Mouse (Mus musculus): ENCODE results near the gene Poldip3.
A peak's percentile ranks its signal among the peaks of the same experiment; 100 is the strongest.

The Poldip3 gene

DNA sequence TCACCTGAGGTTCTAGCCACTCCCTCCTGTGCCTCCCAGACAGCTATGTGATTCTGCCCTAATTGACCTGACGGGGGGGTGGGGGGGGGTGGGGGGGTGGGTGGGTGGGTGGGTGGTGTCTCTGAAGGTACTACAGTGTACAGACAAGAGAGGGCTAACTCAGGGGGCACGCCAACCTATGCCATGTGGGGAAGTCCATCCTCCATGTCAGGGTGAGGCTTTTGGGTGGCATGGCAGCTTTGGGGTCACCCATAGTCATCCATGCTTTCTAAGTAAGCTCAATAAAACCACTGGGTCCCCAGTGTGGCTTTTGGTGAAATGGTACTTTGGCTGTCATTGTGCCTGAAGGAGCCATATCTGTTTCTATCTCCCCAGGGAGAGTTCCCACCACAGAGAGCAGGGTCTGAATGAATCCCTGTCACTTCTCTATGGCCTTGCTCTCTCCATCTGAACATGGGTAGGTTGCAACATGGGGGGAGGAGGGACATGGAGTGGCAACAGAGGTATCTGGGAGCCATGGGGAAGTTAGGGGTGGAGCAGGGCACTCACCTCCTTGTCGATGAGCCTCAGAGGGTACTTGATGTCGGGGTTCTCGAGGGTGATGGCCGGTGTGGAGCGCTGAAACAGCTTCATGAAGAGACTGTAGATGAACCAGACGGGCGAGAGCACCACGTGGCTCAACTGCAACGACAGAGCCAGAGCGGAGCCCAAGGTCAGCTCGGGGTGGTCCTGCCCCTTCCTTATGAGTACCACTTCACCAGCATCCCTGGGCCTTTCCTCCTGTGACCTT is 16.5 kb upstream of the Poldip3 start:
- no peak for DNase-seq (ENCODE audit: low read depth)

DNA sequence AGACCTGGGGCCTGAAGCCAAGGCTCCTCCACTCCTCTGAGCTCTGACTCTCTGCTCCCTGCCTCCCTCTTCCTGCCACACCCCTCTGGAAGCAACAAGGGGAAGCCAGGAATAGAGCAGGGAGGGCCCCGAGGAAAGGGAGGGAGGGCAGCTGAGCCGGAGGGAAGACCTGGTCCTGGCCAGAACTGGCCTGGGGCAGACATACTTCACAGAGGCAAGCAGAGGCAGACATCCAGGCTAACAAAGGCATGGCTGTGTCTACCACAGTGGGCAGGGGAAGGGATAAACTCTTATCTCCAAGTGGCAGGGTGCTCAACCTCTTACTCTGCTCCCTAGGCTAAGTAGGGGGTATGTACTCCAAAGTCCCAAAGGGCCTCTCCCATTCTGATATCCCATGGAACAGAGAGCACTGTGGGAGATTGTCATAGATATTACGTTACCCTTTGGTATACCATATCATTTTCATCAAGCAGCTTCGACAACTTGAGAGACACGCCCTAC is 15.8 kb upstream of the Poldip3 start:
- DNase-seq (ENCODE audit: low read depth): no peak

DNA sequence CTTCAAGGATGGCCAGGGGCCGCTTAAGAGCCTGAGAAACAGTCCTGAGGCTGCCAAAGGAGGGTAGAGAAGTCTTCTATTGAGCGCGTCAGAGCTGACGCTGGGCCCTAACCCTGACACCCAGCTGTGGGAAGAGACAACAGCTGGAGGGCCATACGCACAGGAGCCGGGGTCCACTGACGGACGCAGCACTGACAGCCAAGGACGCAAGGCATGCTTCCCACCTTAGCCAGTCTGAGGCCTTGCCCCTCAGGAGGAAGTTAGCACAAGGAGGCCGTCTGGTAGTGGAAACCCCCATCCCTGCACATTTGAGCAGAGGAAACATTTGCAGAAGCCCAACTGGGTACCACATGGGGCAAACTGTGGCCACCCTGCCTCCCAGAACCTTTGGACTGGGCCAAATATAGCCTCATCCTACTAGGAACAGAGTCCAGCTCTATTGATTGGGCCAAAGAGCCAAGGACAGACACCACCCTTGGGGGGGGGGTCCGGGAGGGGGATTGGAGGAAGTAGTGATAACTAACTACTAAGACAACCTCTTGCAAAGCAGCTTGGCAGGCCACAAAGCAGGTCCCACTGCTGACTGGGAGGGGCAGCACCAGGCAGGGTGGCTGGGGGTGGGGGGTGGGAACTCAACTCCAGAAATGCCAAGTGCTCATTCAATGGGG is 13.8 kb upstream of the Poldip3 start:
- no peak for DNase-seq (ENCODE audit: low read depth)

DNA sequence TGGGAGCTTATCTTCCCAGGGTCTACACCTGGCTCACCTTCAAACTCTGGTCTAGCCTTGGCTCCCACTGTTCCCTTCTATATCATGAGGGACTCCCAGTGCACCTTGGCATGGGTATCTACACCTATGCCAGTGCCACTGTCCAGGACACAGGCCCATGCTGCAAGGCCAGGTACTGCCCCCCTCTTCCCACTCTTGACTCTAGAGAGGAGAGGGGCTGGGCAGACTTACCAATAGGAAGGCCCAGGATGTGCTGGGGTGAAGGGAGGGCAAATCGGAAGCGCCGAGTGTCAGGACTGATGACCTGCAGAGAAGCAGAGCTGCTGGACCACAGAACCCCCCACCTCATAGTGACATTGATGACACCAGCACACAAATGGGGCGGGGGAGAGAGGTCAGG is 12.8 kb upstream of the Poldip3 start:
- no peak for DNase-seq (ENCODE audit: low read depth)

DNA sequence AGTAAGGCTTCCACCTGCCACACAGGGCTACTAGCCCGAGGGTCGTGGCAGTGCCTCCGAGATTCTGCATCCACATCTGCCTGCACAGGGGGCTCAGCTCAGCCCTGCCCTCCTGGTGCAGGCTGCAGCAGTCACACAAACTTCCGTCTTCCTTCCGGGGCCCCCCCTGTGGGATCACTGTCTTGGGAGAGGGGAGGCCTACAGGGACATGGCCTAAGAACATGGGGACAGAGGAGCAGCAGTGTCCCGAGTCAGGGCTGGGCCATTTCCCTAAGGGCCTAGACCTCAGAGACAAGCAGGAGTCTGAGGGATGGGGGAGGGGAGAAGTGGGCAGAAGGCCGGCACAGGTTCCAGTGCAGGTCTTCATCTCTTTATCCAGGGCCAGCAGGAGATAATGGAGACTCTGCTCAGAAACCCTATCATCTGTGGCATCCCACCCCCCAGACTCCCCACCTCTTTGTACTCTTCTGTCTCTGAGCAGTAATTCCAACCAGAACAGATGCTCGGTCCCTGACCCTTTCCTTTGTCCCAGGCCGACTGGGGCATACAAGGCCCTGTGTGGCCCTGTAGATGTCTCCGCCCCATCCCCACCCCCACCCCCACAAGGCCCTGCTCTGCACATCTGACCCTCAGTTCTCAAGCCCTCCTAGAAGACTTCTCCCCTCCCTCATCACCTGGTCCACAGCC is 12.0 kb upstream of the Poldip3 start:
- DNase-seq (ENCODE audit: low read depth): no peak

DNA sequence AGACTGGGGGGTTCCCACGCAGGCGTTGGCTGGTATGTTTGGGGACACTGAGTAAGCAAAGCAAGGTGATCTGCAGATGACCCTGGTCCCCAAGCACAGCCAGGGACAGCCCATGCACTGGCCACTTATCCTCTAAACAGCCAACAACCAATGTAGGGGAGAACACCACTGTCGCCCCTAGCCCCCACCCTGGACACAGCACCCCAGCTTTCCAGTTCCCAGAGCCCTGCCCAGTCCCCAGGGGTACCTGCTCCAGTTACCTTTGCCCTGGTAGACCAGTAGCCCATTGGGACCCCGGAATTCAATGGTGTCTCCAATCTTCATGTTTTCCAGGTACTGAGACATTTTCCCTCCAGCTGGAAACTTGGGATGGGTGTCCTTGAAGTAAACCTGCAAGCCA is 11.4 kb upstream of the Poldip3 start:
- no peak for DNase-seq (ENCODE audit: low read depth)

DNA sequence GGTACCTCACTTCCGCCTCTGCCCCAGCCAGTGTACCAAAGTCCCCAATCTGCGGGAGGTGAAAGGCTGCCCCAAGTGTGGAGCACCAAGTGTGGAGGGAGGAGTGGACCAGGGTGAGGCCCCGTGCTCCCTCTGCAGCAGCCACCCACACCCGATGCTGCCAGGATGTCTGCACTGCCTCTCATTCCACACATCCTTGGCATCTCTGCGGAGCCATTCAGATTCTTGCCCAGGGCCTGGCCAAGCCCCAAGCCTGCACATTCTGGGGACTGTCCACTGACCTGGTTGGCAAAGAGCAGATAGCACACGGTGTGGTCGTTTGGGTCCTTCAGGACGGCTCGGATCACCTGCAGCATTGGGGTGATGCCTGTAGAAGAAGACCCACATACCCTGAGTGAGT is 10.6 kb upstream of the Poldip3 start:
- DNase-seq (ENCODE audit: low read depth): no peak

DNA sequence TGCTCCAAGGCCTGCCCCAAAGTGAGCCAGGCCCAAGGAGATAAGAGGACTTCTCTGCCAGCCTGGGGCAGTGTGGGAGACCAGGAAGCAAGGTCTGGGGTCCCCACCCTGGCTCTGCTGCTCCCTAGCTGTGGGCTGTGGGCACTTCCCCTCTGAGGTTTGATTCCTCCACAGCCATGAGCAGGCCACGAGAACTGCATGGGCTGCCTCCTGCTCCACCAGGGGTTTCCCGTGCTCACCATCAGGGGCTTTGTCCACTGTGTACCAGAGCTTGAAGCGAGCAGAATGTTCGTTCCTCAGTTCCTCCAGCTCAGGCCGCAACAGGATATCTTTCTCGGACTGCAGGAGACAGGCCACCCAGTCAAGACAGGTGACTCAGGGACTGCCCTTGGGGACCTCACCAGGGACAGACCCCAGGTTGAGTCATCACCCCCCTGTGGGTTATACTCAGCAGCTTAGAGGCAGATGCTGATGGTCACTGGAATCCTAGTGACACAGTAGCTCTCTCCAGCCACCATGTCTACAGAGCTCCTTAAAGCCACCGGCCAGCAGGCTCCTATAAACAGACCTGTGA is 9.5 kb upstream of the Poldip3 start:
- DNase-seq (ENCODE audit: low read depth): no peak

DNA sequence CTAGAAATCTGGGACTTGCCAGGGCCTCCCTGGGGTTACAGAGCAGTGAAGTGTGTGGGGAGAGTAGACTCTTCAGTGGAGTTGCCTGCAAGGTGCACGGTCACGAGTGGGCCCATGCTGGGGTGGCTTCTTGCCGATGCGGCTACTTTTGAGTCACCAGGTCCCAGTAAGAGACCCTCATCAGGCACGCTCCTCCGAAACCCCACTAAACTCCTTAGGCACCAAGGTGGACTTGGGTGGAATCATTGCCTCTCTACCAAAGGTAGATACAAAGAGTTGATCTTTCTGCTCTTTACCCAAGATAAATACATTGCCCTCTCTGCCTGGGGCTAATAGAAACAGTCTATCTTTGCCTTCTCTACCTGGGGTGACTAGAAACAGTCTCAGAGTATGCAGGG is 8.5 kb upstream of the Poldip3 start:
- DNase-seq (ENCODE audit: low read depth): no peak

DNA sequence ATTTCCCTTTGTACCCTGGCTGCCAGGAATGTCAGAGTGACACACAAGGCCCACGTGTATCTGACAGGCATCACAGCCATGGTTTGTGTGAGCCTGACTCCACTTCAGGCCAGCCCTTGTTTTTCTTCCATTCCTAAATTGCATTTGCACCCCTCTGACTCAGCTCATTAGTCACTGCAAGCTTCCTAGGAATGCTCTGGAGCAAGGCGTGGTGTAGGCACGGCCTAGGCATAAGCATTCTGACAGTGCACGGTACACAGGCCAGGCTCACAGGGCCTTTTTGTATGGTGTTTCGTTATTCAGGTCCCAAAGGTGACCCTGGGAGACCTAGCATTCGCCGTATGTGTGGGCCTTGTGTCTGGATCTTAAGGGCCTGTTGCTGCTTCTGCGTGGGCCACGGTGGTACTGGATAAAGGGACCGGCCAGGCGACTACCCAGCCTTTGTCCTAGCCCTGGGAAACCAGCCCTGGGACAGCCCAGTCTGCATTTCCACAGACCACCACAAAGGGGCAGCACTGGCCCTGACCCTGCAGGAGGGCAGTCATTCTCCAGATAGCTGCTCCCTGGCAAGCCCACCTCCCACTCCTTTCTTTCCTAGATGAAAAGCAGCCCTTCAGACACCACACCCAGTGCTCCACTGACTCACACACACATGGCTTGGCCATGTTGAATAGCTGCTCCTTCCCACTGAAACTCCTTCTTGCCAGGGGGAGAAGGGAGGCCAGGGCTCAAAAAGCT is 7.9 kb upstream of the Poldip3 start:
- peak; percentile 58 for DNase-seq (ENCODE audit: low read depth)

DNA sequence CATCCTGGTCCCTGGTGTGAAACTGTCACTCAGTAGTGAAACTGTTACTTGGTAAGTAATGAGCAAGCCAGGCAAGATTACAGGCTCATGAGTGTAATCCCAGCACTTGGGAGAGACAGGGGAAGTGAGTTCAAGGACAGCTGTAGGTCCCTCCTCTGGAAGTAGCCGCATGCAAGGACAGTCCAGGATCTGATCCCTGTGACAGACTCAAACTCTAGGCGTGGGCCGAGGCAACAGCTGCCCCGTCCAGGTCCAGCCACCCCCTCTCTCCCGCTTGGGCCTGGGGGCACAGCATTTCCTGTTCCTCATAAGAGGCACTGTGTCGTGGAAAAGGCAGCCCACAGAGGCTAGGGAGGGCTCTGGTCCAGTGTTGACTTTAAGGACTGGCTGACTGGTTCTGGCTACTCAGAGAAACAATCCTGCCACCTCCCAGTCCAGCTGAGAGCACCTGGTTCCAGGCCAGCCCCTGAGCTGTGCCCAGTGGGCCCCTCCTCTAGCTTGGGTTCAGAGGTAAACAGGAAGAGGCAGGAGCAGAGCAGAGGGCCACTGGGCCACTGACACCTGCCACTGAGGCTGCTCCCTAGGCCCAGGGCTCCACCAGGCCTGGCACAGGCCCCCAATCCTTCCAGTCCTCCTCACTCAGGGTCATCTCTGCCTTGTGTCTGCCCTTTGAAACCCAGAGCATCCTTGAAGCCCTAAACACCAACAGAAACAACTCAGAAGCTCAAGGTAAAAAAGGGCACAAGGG is 6.7 kb upstream of the Poldip3 start:
- DNase-seq (ENCODE audit: low read depth): no peak

DNA sequence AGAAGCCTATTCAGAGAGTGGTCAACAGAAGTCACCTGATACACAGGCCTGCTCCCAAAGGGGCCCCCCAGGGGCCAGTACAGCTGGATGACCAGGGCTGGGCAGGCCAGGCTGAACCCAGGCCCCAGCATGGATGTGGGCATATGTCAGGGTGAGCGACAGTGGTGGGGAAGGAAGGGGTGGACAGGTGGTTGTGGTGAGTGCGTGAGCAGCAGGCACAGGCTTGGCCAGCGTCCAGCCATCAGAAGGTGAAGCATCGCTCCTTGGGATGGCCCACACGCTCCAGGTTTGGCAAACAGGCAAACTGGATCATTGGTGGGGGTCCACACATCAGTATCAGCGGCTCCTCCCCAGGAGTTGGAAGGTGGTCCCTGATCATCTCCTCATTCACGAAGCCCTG is 5.1 kb upstream of the Poldip3 start:
- no peak for DNase-seq (ENCODE audit: low read depth)

DNA sequence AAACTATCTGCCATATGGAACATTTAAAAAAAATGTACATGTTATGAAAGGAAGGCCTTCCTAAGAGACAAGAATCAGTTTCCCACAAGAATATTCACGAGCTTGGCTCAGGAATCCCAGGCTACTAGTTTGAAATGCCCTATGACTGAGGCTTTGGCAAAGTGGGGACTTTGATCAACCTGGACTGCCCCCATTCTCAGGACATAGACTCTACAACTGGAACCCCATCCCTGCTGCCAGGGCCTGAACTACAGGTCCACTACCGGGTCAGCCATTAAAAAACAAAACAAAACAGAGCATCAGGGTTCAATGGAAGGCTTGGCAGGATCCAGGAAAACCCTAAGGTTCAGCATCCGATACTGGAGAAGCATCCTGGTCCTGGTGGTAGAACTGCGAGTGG is 1.5 kb upstream of the Poldip3 start:
- DNase-seq (ENCODE audit: low read depth): no peak

DNA sequence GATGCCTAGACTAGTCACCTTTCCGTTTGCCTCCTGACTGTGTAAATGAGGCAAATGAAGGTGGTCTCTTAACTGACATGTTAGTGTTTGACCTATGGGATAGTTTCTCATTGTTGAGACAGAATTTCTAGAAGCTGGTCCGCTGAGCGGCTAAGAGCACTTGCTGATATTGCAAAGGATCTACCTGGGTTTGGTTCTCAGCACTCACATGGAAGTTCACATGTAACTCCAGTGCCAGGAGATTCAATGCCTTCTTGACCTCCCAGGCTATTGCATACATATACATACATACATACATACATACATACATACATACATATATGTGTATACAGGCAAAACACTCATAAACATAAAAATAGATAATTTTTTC is 874 bp upstream of the Poldip3 start:
- DNase-seq (ENCODE audit: low read depth): no peak

DNA sequence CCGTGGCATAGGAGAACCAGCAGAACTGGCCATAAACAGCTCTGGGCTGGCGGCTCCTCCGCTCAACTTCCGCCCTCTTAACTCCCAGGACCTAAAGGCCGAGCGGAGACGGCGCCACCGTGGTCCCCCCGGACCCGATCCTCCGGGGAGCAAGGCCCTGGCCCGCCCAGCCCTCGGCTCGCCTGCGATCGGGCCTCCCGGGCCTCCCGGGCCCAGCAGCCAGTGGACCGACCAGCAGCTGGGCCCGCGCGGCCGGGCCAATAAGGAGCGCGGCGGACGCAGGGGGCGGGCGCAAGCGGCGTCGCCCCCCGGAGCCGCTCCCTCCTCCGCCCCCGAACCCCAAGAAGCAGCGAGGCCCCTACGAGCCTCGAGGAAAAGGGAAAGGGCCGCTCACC is 386 bp downstream of the Poldip3 start:
- DNase-seq (ENCODE audit: low read depth): no peak

DNA sequence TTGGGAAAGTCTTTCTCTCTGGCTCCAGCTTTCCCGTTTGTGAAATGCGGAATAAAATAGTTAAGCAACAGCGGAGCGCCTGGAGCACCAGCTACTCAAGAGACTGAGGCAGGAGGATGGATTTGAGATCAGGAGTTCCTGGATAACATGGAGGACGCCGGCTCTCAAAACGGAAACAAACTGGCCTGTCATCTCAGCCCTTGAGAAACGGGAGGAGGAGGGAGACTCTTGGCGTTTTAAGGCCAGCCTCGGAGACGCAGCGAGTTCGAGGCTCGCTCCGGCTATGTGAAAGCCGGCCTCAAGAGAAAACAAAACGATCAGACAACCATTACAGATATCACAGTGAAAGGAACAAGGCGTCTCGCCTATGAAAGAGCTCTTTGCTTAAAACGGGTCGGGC is 789 bp downstream of the Poldip3 start:
- no peak for DNase-seq (ENCODE audit: low read depth)

DNA sequence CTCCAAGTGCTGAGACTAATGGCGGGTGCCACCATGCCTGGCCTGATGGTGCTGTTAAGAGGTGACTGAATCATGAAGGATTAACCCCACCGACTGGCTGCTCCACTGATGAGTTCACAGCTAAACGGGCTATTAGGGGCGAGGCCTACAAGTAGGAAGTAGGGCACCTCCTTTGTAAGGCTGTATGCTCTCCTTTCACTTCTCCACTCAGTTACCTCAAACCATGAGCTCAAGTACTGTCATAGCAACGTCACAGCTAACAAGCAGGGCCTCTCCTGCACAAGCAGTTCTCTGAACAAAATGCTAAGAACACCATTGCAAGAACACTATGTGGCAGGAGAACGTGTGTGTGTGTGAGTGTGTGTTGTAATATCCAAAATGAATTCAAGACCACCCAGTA is 3.6 kb downstream of the Poldip3 start:
- no peak for DNase-seq (ENCODE audit: low read depth)

DNA sequence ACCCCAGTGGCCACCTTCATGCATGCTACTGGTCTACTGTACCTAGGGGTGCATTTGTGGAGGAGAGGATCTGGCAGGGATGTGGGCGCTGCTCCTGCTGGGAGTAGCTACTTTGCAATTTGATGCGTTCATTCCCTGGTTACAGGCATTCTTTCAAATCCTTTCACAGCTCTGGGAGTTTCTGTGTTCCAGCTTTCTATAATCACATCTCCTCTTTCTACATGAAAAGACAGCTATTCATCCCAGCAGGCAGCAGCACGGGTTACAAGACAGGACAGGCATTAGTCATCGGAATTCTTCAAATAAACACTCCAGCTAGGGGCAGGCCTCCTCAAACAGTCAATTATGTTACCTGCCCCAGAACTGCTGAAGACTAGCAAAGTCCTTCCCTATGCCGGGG is 6.3 kb downstream of the Poldip3 start:
- DNase-seq (ENCODE audit: low read depth): no peak

DNA sequence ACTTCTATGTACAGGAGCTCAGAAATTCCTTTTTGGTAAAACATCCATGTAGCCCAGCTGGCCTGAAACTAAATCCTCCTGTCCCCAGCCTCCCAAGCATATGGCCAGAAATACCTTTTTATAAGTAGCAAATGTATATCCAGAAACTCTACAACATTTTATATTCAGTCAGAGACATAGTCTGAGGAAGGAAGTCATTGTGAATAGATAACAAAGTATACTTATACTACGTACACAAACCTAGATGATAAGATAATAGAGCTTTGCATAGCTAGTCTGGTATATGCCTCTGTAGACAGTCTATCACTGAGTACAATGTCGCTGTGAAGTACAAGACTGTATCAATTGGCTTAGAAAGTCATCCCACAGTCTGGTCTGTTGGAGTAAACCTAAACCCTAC is 13.5 kb downstream of the Poldip3 start:
- DNase-seq (ENCODE audit: low read depth): no peak

DNA sequence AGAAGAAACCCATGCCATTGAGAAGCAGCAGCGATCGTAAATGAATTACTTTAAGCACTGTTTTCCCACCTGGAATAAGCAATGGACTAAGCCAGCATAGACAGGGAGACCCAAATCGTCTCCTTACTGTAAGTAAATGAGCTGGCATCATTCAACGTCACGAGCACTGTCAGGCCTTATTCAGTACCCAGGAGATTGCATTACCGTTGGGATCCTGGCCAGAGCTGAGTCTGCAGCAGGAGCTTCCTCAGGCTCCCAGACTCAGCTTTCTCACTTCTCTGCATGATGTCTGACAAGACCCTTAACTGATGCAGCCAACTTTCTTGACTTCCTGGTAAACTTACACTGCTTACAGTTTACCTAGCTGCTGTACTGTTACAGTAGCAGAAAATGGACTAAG is 14.5 kb downstream of the Poldip3 start:
- DNase-seq (ENCODE audit: low read depth): no peak

DNA sequence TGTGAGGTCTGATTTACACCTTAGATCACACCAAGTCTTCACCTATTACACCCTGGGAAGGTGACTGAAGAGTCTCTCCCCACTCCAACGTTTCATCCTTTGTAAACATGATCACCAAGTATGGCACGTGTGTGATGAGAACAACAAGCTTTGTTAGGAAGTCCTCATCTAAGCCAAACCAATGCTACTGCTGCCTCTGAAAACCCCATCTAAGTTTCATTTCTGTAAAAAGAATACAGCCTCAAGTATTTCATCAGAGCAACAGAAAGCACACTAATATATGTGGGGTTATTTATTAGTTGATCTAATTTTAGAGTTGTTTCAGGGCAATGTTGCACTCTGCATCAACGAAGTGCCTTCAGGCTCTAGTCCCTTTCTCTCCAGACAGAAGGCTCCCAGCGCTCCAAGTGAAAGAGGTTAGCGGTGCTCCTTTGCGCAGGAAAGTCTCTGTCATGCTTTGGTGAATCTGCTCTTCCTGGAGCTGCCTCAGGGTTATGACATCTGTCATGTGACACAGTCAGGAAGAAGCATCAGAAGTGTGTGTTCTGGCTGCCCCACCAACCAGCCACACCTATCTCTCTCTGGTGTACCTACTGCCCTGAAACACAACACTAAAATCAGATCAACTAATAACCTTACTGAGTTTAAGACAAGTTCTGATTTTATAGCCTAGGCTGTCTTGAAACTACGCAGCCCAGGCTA is 19.5 kb downstream of the Poldip3 start:
- DNase-seq (ENCODE audit: low read depth): no peak
